Mouse (Mus musculus) hindbrain, embryonic 15.5 days (tissue): ENCODE results near the gene Chpf2. TPM values are rescaled to one million over a fixed set of nuclear protein-coding genes. Genes with fewer than 3 reads are reported as not detected.

Source experiments
- ATAC-seq: fragments of 200-750 bp; cut with Nextera tagmentation; 2 replicates; pipeline ENCODE4 v1.8.0; 2017; ENCODE audit warnings: low read depth, moderate number of reproducible peaks, moderate TSS enrichment; ENCODE audit not compliant: low FRiP score
- H3K27ac ChIP-seq: fragments of 300-500 bp; sonication (generic); replicated peaks from 2 replicates; pipeline ENCODE4 v1.5.1; 2015; ENCODE audit warnings: mild to moderate bottlenecking, inconsistent platforms
- H3K27me3 ChIP-seq: fragments of 300-500 bp; sonication (generic); 2 replicates; pipeline ENCODE4 v1.6.1; 2015; ENCODE audit warnings: control low read depth, inconsistent platforms
- H3K36me3 ChIP-seq: fragments of 300-500 bp; sonication (generic); 2 replicates; pipeline ENCODE4 v1.6.1; 2015; ENCODE audit warnings: control low read depth, inconsistent platforms
- H3K4me1 ChIP-seq: fragments of 300-500 bp; sonication (generic); replicated peaks from 2 replicates; pipeline ENCODE4 v1.6.1; 2015; ENCODE audit warnings: control low read depth, inconsistent platforms
- H3K4me2 ChIP-seq: fragments of 300-500 bp; sonication (generic); 2 replicates; pipeline ENCODE4 v1.6.1; 2015; ENCODE audit warnings: moderate library complexity, mild to moderate bottlenecking, inconsistent platforms
- H3K4me3 ChIP-seq: fragments of 300-500 bp; sonication (generic); 2 replicates; pipeline ENCODE4 v1.5.1; 2015; ENCODE audit warnings: mild to moderate bottlenecking, inconsistent platforms
- H3K9ac ChIP-seq: fragments of 300-500 bp; sonication (generic); 2 replicates; pipeline ENCODE4 v1.6.1; 2015; ENCODE audit warnings: inconsistent platforms
- H3K9me3 ChIP-seq: fragments of 300-500 bp; sonication (generic); 2 replicates; pipeline ENCODE4 v1.6.1; 2016; ENCODE audit warnings: control low read depth, inconsistent platforms
- WGBS: fragments of 180-500 bp; shearing (Covaris S2); methylation state at CpG from one replicate; pipeline ENCODE4 v1.1.7; 2015; 5-methylcytosine and 5-hydroxymethylcytosine counted together
- polyA plus RNA-seq: library from polyadenylated mRNA; unstranded; fragments of >200 nt; fragmentation: Nextera tagmentation; extraction: Ambion mirVana; gene quantifications from 2 replicates; pipeline ENCODE4 v1.2.1, GENCODE M21; 2015

Gene Chpf2
- polyA plus RNA-seq, 1 experiment from 2014 or later: 18.7 TPM

DNA sequence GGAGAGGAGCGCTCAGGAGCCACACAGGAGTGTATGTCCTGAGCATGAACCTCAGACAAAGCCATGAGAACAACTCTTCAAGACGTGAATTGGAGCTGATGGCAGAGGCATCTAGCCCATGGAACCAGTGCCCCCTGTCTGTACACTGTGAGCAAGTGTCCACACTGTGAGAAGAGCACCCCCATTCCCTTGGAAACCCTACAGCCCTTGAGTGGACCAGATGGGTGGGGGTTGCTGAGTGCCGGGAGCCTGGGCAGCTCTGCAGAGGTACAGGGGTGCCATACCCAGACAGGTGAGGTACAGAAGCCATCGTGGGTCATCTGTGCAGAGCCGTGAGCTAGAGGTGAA is 25.7 kb downstream of the Chpf2 start:
- peaks cover 28% of the 10 kb centered on the region for H3K4me1 ChIP-seq
- 0 out of 2 replicates have a peak overlapping the region, but pooled peaks have one; percentile 14 for H3K27ac ChIP-seq
- no peaks in the 10 kb centered on the region for H3K27me3 ChIP-seq
- peak; percentile 32 for ATAC-seq
- no peaks in the 10 kb centered on the region for H3K36me3 ChIP-seq
- no peak overlapping the region for H3K9ac ChIP-seq
- H3K4me3 ChIP-seq: no peak overlapping the region
- 67% methylated on average over 5 of the region's 5 CpGs for WGBS
- H3K9me3 ChIP-seq: no peaks in the 10 kb centered on the region
- H3K4me2 ChIP-seq: no peak overlapping the region

DNA sequence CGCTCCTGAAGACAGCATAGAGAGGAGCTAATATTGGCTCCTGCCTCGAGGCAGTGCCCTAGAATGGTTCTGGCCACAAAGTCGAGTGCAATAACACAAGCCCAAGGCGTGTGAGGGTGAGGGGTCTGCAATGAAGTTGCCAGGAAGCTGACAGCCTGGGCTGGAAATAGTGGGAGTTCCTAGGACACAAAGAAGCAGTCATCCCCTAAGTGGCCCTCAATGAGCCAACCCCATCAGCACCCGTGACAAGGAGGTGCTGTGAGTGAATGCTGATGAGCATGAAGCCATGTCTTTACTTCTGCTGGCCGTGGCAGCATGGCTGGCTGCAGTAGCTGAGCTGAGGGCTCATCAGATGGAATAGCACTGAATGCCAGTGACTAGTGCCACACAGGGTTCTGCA is 28.6 kb downstream of the Chpf2 start:
- ATAC-seq: no peak

GRCm38 (mm10) chr5:24618921-24619320 is 32.4 kb downstream of the Chpf2 start:
- H3K9ac ChIP-seq: no peak overlapping the region
- H3K4me3 ChIP-seq: no peak overlapping the region
- peaks cover 5% of the 10 kb centered on the region; the same call in 1 of the 2 replicates for H3K36me3 ChIP-seq
- WGBS: 82% methylated on average over 3 of the region's 3 CpGs
- H3K4me2 ChIP-seq: no peak overlapping the region
- no peak for ATAC-seq
- no peaks in the 10 kb centered on the region for H3K27me3 ChIP-seq
- peaks cover 46% of the 10 kb centered on the region for H3K4me1 ChIP-seq
- H3K27ac ChIP-seq: no peak overlapping the region
- H3K9me3 ChIP-seq: no peaks in the 10 kb centered on the region

More for the DNA sequence above, 28.6 kb downstream of the Chpf2 start:
- no peaks in the 10 kb centered on the region for H3K9me3 ChIP-seq
- no peak overlapping the region for H3K4me3 ChIP-seq
- WGBS: 55% methylated on average over 6 of the region's 6 CpGs
- peaks cover 5% of the 10 kb centered on the region; the same call in 1 of the 2 replicates for H3K36me3 ChIP-seq
- H3K27ac ChIP-seq: no peak overlapping the region
- no peak overlapping the region for H3K9ac ChIP-seq
- H3K27me3 ChIP-seq: no peaks in the 10 kb centered on the region
- peaks cover 31% of the 10 kb centered on the region for H3K4me1 ChIP-seq
- H3K4me2 ChIP-seq: no peak overlapping the region

GRCm38 (mm10) chr5:24620116-24620515 is 33.6 kb downstream of the Chpf2 start:
- 70% methylated on average over 8 of the region's 8 CpGs for WGBS
- Histone ChIP-seq H3K9me3 (no peaks in the 10 kb centered on the region), H3K27me3 (no peaks in the 10 kb centered on the region), H3K27ac (no peak overlapping the region), H3K36me3 (peaks cover 5% of the 10 kb centered on the region; the same call in 1 of the 2 replicates), H3K4me3 (no peak overlapping the region), H3K4me2 (no peak overlapping the region), H3K4me1 (peaks cover 51% of the 10 kb centered on the region), H3K9ac (no peak overlapping the region)
- no peak for ATAC-seq

DNA sequence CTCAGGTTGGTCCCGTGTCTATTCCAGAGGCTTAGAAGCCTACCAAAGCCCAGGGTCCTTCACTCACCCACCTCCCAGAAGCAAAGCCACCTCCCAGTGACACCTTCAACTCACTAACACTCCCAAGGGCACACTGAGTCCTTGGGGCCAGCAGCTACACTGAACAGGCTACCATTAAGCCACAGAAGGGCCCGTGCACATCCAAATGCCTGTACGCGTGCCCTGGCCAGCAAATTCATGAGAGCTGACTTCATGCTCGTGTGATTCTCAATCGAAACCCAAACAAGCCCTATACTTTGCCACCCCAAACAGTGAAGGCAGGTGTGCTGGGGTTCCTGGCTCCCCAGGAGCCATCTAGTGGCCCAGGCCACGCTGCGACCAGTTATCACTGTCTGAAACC is 34.1 kb downstream of the Chpf2 start:
- no peaks in the 10 kb centered on the region for H3K9me3 ChIP-seq
- no peak overlapping the region for H3K27ac ChIP-seq
- peaks cover 5% of the 10 kb centered on the region; the same call in 1 of the 2 replicates for H3K36me3 ChIP-seq
- H3K9ac ChIP-seq: no peak overlapping the region
- H3K4me3 ChIP-seq: no peak overlapping the region
- 82% methylated on average over 8 of the region's 8 CpGs for WGBS
- ATAC-seq: no peak
- H3K4me2 ChIP-seq: no peak overlapping the region
- peaks cover 48% of the 10 kb centered on the region for H3K4me1 ChIP-seq
- no peaks in the 10 kb centered on the region for H3K27me3 ChIP-seq

DNA sequence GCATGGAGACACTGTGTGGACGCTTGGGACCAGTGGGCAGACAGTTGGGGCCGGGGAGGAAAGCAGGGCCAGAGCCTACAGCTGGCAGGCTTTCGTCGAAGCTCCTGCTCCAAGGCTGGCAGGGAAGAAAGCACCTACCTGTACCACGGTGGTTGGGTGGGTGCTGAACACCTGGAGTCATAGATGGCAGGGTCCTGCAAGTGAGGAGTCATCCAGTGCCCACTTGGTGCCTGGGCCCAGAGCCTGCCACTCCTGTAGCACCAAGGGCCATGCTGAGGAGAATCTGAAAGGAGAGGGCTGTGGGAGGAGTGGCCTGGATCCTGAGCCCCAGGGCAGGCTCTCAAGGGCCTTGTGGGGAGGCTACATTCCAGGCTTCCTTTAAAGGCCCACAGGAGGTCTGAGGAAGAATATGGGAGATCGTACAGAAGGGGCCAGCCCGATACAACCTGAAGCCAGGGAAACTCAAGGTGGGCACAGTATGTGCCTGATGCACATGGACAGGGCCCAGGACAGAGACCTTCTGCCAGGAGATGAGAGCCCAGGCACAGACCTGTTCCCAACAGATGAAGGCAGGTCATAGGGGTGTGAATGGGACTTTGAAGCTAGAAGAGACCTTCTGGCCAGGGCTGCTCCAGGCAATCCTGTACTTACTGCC is 36.0 kb downstream of the Chpf2 start:
- no peak overlapping the region for H3K4me3 ChIP-seq
- peak overlapping the region; percentile 64 for H3K4me2 ChIP-seq
- WGBS: 73% methylated on average over 7 of the region's 7 CpGs
- H3K9me3 ChIP-seq: no peaks in the 10 kb centered on the region
- no peak for ATAC-seq
- H3K36me3 ChIP-seq: peaks cover 5% of the 10 kb centered on the region; the same call in 1 of the 2 replicates
- H3K27me3 ChIP-seq: no peaks in the 10 kb centered on the region
- peaks cover 48% of the 10 kb centered on the region for H3K4me1 ChIP-seq
- no peak overlapping the region for H3K9ac ChIP-seq
- no peak overlapping the region for H3K27ac ChIP-seq

- ATAC-seq: peak; percentile 4; the same call in 1 of the 2 replicates
- Histone ChIP-seq H3K9ac (peak overlapping the region; percentile 77), H3K9me3 (no peaks in the 10 kb centered on the region), H3K27ac (peak overlapping the region; percentile 73), H3K4me2 (peak overlapping the region; percentile 64), H3K4me1 (peaks cover 48% of the 10 kb centered on the region), H3K27me3 (no peaks in the 10 kb centered on the region), H3K36me3 (peaks cover 5% of the 10 kb centered on the region; the same call in 1 of the 2 replicates), H3K4me3 (peak overlapping the region; percentile 66)
- 49% methylated on average over 8 of the region's 8 CpGs for WGBS
Observed at GRCm38 (mm10) chr5:24623041-24623985, 36.8 kb downstream of the Chpf2 start.

DNA sequence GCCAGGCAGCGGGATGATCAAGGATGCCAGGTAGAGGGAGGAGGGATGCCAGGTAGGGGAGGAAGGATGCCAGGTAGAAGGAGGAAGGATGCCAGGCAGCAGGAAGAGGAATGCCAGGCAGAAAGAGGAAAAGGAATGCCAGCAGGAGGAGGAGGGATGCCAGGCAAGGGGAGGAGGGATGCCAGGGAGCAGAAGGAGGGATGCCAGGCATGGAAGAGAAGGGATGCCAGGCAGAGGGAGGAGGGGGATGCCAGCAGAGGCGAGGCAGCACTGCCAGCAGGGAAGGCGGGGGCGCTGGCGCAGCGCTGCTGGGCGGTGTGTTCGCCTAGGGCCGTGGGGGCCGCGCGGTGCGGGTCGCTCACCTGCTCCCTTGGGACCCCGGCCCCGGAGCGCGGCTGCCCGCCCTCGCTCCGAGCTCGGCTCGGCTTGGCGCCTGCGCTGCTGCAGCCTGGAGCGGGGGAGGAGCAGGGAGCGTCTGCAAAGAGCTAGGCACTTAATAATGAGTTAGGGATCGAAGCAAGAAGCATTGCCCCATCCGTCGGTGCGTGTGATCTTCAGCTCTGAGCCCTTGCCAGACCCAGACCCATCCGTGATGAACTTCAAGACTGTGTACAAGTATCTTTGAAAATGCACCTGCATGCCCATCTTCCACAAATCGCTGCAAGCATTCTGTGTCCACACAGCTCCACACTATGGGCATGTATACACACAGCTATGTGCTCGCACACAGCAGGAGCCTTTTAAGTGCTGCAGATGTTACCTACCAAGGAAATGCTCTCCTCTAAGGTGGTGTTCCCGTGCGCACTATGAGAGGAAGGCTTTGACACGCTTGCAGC is 37.7 kb downstream of the Chpf2 start, which contains the start of gene Smarcd3:
Gene Smarcd3 (minus strand): TSS at position 426 of the 836 bp plus-strand sequence.
- H3K4me2 ChIP-seq: peak within 1 kb of the TSS; percentile 64
- no peaks in the 10 kb centered on the region for H3K9me3 ChIP-seq
- H3K27ac ChIP-seq: peak within 1 kb of the TSS; percentile 73
- peak; percentile 90 for ATAC-seq
- 4% methylated on average over 28 of the region's 37 CpGs for WGBS
- peak within 1 kb of the TSS; percentile 66 for H3K4me3 ChIP-seq
- peak within 1 kb of the TSS; percentile 77 for H3K9ac ChIP-seq
- H3K27me3 ChIP-seq: no peaks in the 10 kb centered on the region
- H3K36me3 ChIP-seq: no peaks in the 10 kb centered on the region
- H3K4me1 ChIP-seq: peaks cover 48% of the 10 kb centered on the region

DNA sequence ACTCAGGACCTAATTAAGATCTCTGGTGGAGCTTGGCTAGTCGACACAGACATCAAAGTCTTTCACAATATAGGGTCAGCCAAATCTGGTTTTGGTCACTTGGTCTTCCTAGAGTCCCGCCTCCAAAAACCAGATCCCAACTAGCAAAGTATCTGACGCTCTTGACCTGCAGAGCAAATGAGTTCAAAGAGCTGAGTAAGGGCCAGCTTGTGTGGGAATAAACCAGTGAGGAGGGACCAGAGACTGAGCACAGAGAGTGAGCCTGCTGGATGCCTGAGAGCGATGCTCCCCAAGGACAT is 38.2 kb downstream of the Chpf2 start:
- WGBS: 38% methylated on average over 4 of the region's 4 CpGs
- ATAC-seq: no peak

GRCm38 (mm10) chr5:24629712-24630111 is 43.2 kb downstream of the Chpf2 start:
- H3K36me3 ChIP-seq: no peaks in the 10 kb centered on the region
- no peak overlapping the region for H3K9ac ChIP-seq
- no peaks in the 10 kb centered on the region for H3K27me3 ChIP-seq
- no peak overlapping the region for H3K4me2 ChIP-seq
- H3K4me3 ChIP-seq: no peak overlapping the region
- no peaks in the 10 kb centered on the region for H3K9me3 ChIP-seq
- peaks cover 4% of the 10 kb centered on the region for H3K4me1 ChIP-seq
- no peak for ATAC-seq
- H3K27ac ChIP-seq: no peak overlapping the region
- WGBS: 70% methylated on average over 3 of the region's 3 CpGs

More for the DNA sequence above, 38.2 kb downstream of the Chpf2 start:
- Histone ChIP-seq H3K9me3 (no peaks in the 10 kb centered on the region), H3K4me3 (peak overlapping the region; percentile 66), H3K27ac (peak overlapping the region; percentile 73; the same call in 1 of the 2 replicates), H3K36me3 (no peaks in the 10 kb centered on the region), H3K4me1 (peaks cover 47% of the 10 kb centered on the region), H3K9ac (no peak overlapping the region; the same call in 1 of the 2 replicates), H3K27me3 (no peaks in the 10 kb centered on the region), H3K4me2 (peak overlapping the region; percentile 64)

GRCm38 (mm10) chr5:24635093-24635492 is 48.6 kb downstream of the Chpf2 start:
- H3K27ac ChIP-seq: no peak overlapping the region
- no peak overlapping the region for H3K4me2 ChIP-seq
- H3K4me1 ChIP-seq: no peaks in the 10 kb centered on the region
- no peak overlapping the region for H3K4me3 ChIP-seq
- H3K9ac ChIP-seq: no peak overlapping the region
- H3K27me3 ChIP-seq: no peaks in the 10 kb centered on the region
- ATAC-seq: no peak
- no peaks in the 10 kb centered on the region for H3K9me3 ChIP-seq
- H3K36me3 ChIP-seq: no peaks in the 10 kb centered on the region
- 61% methylated on average over 1 of the region's 1 CpGs for WGBS
